Mouse (Mus musculus) G1E (cell line): ENCODE measurements around the gene Foxr1.

Experiments used
- CTCF ChIP-seq: IDR thresholded peaks from 2 replicates; pipeline ENCODE4 v1.5.1; 2012; ENCODE audit warnings: low read depth, low read length, inconsistent platforms, mixed read lengths
- GATA1 ChIP-seq: IDR thresholded peaks from 2 replicates; pipeline ENCODE4 v1.6.1; 2012; ENCODE audit warnings: borderline replicate concordance, low read length, inconsistent platforms, mixed read lengths
- POLR2AphosphoS5 ChIP-seq: IDR thresholded peaks from 2 replicates; pipeline ENCODE4 v1.6.1; 2012; ENCODE audit warnings: low read depth, low read length, inconsistent platforms; ENCODE audit not compliant: insufficient replicate concordance

GRCm38 (mm10) chr9:44484311-44485104 is 43.6 kb upstream of the Foxr1 start:
- no peak for TF ChIP-seq GATA1
- TF ChIP-seq CTCF = no peak
- no peak for TF ChIP-seq POLR2AphosphoS5
